Mouse (Mus musculus) layer of hippocampus, adult 11-12 months (tissue): ENCODE data around the gene Clec10a.
"Not testable (repeated sequence)": the region's sequence is repeated elsewhere in the genome, so short reads cannot be mapped to it uniquely, and the experiment has no call there.

Experiments used
- DNase-seq: peaks from one replicate; pipeline ENCODE4 v3.0.0; 2022; ENCODE audit warnings: low spot score

The Clec10a gene

DNA sequence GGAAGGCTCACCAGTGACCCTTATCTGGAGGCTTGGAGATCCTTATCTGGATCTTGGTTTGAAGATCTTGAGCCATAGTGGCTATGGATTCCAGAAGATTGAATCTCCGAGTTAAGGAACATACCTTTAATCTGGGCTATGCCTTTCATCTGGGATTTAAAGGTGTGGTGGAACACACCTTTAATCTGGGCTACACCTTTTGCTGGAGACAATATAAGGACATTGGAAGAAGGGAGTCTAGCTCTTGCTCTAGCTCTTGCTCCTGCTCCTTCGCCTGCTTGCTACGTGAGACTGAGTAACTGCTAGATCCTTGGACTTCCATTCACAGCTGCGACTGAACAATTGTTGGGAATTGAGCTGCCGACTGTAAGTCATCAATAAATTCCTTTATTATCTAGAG lies at the start of gene Clec10a:
TSS of gene Clec10a (plus strand) at position 301 of the 400 bp plus-strand sequence.
- DNase-seq = not testable (repeated sequence)

DNA sequence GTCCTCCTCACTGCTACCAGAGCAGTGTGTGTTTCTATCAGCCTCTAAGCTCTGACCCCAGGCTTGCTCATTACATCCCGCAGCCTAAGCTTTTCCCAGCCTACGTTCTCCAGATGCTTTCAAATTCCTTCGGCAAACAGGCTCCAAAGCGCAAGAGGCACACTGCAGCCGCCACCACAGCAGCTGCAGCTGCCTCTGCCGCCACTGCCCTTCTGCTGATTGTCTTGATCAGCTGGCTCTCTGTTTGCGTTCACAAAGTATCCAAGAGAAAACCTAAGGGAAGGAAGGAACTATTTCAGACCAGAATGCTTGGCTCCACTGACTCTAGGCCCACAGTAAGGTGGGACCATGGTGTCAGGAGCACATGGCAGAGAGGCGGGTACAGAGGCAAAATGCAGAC lies 48.9 kb upstream of the Clec10a start:
- no peak for DNase-seq

GRCm38 (mm10) chr11:70110146-70110545 lies 45.9 kb upstream of the Clec10a start:
- DNase-seq = peak; percentile 8

- DNase-seq = no peak
Measured at GRCm38 (mm10) chr11:70114562-70114961, 41.4 kb upstream of the Clec10a start.

GRCm38 (mm10) chr11:70115901-70116300 lies 40.1 kb upstream of the Clec10a start:
- DNase-seq = no peak

DNA sequence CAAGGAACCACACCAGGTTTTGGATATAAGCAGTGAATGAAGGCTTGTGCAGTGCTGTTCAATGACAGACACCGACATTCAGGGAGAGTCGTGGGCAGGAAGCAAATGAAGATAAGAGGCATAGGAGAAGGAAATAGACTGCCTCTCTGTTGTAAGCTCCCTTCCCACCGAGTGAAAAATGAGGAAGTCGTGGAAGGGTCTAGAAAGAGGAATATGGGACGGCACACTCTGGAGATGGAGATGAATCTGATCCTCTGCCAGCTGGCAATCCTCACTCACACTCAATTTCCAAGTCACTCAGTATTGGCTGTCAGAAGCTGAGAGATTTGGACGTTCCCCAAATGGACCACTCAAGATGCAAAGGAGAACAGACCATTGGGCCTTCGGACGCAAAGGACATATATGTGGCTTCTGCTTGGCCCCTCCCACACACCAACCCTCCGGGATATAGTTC lies 26.0 kb upstream of the Clec10a start, which contains the start of gene Mgl2:
TSS of gene Mgl2 (plus strand) at position 404 of the 454 bp plus-strand sequence.
- DNase-seq = no peak

DNA sequence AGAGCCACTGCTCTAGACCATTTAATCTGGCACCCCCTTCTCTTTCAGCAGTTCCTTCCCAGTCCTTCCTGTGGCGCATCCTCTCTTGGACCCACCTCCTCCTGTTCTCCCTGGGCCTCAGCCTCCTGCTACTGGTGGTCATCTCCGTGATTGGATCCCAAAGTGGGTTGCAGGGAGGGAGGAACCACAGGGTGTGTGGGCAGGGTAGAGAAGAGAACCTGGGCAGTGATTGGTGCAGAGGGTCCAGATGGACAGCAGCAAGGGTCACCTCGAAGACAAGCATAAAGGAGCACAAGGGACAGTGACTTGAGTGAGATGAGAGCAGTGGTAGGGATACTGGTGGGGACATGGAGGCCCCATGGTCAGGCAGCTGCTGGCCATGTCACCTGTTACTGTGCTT lies 21.0 kb upstream of the Clec10a start:
- not testable (repeated sequence) for DNase-seq

- not testable (repeated sequence) for DNase-seq
Measured at GRCm38 (mm10) chr11:70135925-70136324, 20.1 kb upstream of the Clec10a start.

- DNase-seq = no peak
Measured at GRCm38 (mm10) chr11:70139171-70139570, 16.8 kb upstream of the Clec10a start.

- no peak for DNase-seq
Measured at GRCm38 (mm10) chr11:70151072-70151471, 4.9 kb upstream of the Clec10a start.

DNA sequence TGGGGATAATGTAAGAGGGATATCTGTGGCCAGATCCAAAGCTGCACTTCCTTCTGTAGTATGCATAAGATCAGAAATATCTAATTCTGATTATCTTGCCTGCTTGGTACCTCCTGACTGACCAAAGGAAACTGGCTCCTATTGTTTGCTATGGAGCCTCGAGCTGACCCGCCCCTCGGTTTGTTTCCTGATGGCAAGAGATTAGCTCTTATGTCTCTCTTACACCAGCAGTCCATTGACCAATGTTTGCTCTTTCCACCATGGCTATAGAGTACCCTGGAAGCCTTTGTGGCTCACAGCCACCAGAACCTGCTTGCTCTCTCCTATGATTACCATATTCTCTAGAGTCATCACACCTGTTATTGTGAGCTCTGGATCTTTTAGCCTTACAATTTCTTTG lies 6.3 kb downstream of the Clec10a start:
- no peak for DNase-seq

- DNase-seq = no peak
Measured at GRCm38 (mm10) chr11:70165972-70166921, 10.2 kb downstream of the Clec10a start.

- no peak for DNase-seq
Measured at GRCm38 (mm10) chr11:70168136-70168535, 12.1 kb downstream of the Clec10a start.

GRCm38 (mm10) chr11:70169471-70169870 lies 13.5 kb downstream of the Clec10a start:
- not testable (repeated sequence) for DNase-seq

- DNase-seq = no peak
Measured at GRCm38 (mm10) chr11:70170291-70170690, 14.3 kb downstream of the Clec10a start.

GRCm38 (mm10) chr11:70171181-70171580 lies 15.2 kb downstream of the Clec10a start:
- DNase-seq = no peak

DNA sequence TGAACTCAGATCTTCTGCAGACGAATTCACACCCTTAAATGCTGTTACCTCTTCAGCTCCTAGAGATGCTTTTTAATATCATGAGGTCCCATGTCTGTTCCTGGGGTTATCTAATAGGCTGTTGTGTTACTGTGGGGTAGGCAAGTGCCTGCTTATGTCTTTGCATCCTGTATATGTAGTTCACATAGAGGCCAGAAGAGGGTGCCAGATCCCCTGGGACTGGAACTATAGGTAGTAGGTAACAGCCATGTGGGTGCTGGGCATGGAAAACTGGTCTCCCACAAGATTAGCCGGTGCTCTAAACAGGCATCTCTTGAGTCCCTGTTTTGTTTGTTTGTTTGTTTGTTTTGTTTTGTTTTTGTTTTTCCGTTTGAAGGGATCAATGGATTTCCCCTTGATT lies 15.8 kb downstream of the Clec10a start:
- DNase-seq = peak; percentile 19

DNA sequence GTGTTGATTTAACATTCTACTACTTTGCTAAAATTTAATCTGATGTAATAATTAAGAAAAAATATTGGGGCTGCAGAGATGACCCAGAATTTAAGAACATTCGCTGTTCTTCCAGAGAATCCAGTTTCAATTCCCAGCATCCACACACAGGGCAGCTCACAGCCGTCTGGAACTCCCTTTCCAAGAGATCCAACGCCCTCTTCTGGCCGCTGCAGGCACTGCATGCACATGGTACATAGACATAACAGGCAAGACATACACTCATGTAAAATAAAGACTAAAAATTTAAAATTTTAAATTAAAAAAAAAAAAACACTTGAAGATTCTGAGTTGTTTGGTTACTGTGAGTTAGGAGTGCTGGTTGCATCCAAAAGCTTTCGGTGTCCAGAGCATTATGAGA lies 16.3 kb downstream of the Clec10a start:
- DNase-seq = no peak

- no peak for DNase-seq
Measured at GRCm38 (mm10) chr11:70174491-70174890, 18.5 kb downstream of the Clec10a start.

DNA sequence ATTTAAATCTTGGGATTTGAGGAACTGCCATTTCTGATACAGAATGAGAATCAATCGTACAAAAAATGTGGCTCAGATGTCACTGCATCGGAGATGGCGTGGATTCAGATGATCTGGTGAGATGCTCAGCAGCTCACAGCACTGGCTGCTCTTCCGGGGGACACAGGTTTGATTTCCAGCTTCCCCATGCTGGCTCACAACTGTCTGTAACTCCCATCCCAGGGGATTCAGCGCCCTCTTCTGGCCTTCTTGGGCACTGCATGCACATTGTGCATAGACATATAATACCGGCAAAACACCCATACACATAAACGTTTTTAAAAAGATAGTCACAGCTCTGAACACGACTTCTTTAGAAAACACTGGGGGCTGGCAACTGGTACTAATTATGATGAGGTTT lies 21.6 kb downstream of the Clec10a start:
- DNase-seq = no peak

DNA sequence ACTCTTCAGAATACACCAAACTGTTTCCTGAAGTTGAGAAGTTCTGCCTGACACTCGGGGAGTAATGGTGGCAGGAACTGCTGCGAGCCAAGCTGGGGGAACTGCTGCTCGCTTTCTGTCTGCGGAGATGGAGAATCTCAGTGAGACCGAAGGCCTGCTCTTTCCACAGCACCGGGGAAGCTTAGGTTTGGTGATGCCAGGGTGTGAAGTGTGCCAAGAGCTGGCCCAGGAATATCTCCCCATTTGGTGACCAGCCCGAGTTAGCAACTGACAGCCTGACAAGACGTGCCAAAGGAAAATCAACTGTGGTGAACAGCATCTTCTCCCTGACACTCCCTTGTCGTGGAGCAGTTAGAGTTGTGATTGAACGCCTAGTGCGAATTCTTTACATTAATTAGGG lies 22.3 kb downstream of the Clec10a start:
- DNase-seq = no peak

- DNase-seq = no peak
Measured at GRCm38 (mm10) chr11:70178756-70179155, 22.8 kb downstream of the Clec10a start.

GRCm38 (mm10) chr11:70179401-70179800 lies 23.4 kb downstream of the Clec10a start:
- DNase-seq = peak; percentile 13
